Comparison of ENCODE assay signal across 12 mouse cellular contexts in the genomic region with DNA sequence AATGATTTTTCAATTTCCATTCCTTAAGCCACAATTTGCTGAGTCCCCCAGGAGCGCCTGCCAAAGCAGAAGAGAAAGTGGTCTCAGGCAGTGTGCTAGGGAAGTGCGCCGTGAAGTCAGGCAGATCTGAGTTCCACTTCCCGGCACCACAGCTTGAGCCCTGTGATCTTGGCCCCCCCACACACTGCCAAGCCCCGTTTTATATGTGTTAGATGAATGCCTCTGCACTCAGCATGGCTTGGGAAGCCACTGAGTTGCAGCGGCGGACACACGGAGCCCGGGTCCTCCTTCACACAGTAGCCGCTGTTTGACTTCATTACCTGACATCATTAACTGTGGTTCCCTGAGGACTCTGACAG.
A peak's percentile ranks its signal among the peaks of the same experiment; 100 is the strongest.
DNase-seq lines count a peak whose midpoint lies in the region; ATAC-seq lines count a peak whose summit lies in the region.
"Had no signal": no experiment of that assay in that cellular context is flagged by ENCODE, and none has a peak within 500 bp of the region (broad histone marks: within the 10 kb centered on the region; RNA-seq: fewer than 3 reads in every experiment).

No protein-coding gene starts in this region.

- H3K4me3 ChIP-seq in forebrain, embryonic 13.5 days: no peak overlapping the region
- no peak overlapping the region for H3K4me3 ChIP-seq in forebrain, embryonic 10.5 days
- no peak overlapping the region for H3K4me3 ChIP-seq in midbrain, embryonic 11.5 days (ENCODE audit: low read depth, low read length)
- no peak overlapping the region for H3K4me3 ChIP-seq in midbrain, embryonic 10.5 days
- H3K4me3 ChIP-seq: limb, embryonic 13.5 days had no signal

- ATAC-seq in forebrain, embryonic 13.5 days: peak; percentile 66
- no peak for ATAC-seq in midbrain, embryonic 11.5 days (ENCODE audit: low FRiP score)
- peak; percentile 92 for ATAC-seq in megakaryocyte progenitor cell, adult 5-6 weeks (replicated peaks; ENCODE audit: poor library complexity)
- ATAC-seq: Patski had no signal

- no peaks in the 10 kb centered on the region for H3K9me3 ChIP-seq in forebrain, embryonic 13.5 days (replicated peaks)
- no peaks in the 10 kb centered on the region for H3K9me3 ChIP-seq in forebrain, embryonic 10.5 days
- H3K9me3 ChIP-seq in midbrain, embryonic 11.5 days (ENCODE audit: control insufficient read depth, low read length): no peaks in the 10 kb centered on the region
- H3K9me3 ChIP-seq in midbrain, embryonic 10.5 days (replicated peaks): no peaks in the 10 kb centered on the region
- H3K9me3 ChIP-seq: limb, embryonic 13.5 days had no signal

- H3K27me3 ChIP-seq in forebrain, embryonic 13.5 days: no peaks in the 10 kb centered on the region
- H3K27me3 ChIP-seq in forebrain, embryonic 10.5 days (ENCODE audit: poor library complexity, severe bottlenecking): no peaks in the 10 kb centered on the region
- H3K27me3 ChIP-seq in midbrain, embryonic 11.5 days (ENCODE audit: control insufficient read depth, insufficient read depth, low read length): no peaks in the 10 kb centered on the region
- no peaks in the 10 kb centered on the region for H3K27me3 ChIP-seq in midbrain, embryonic 10.5 days (ENCODE audit: low read depth, poor library complexity, severe bottlenecking)
- H3K27me3 ChIP-seq: limb, embryonic 13.5 days; Patski had no signal

- peak overlapping the region; percentile 68 for H3K27ac ChIP-seq in forebrain, embryonic 13.5 days
- no peak overlapping the region for H3K27ac ChIP-seq in forebrain, embryonic 10.5 days
- H3K27ac ChIP-seq in midbrain, embryonic 11.5 days (ENCODE audit: low read depth, low read length): no peak overlapping the region
- no peak overlapping the region for H3K27ac ChIP-seq in midbrain, embryonic 10.5 days (replicated peaks)
- H3K27ac ChIP-seq: limb, embryonic 13.5 days had no signal

- peaks cover 25% of the 10 kb centered on the region for H3K4me1 ChIP-seq in forebrain, embryonic 13.5 days
- H3K4me1 ChIP-seq in forebrain, embryonic 10.5 days: peaks cover 7% of the 10 kb centered on the region; the same call in 1 of the 2 replicates
- H3K4me1 ChIP-seq in midbrain, embryonic 11.5 days (ENCODE audit: control insufficient read depth, insufficient read depth, low read length): no peaks in the 10 kb centered on the region
- H3K4me1 ChIP-seq in midbrain, embryonic 10.5 days: peaks cover 5% of the 10 kb centered on the region; the same call in 1 of the 2 replicates

- H3K4me2 ChIP-seq in forebrain, embryonic 13.5 days: no peak overlapping the region
- no peak overlapping the region for H3K4me2 ChIP-seq in midbrain, embryonic 11.5 days
- H3K4me2 ChIP-seq: limb, embryonic 13.5 days had no signal

- no peak for DNase-seq in forebrain, embryonic 10.5 days (ENCODE audit: extremely low spot score, low spot score)
- DNase-seq in midbrain, embryonic 11.5 days (ENCODE audit: low spot score, missing footprints): peak; percentile 64
- no peak for DNase-seq in midbrain, embryonic 10.5 days (ENCODE audit: low spot score)
- DNase-seq in spleen, postnatal 36 days (ENCODE audit: low spot score in 2 of 2): peak; percentile 85 to 87
- DNase-seq in adrenal gland, adult 2 months: no peak
- DNase-seq in embryo, embryonic 9.5 days (ENCODE audit: extremely low spot score): no peak
- DNase-seq: adrenal gland, postnatal 14 days; cerebellum, adult 8-10 months had no signal

- peaks cover 19% of the 10 kb centered on the region; the same call in 1 of the 2 replicates for H3K36me3 ChIP-seq in forebrain, embryonic 13.5 days (ENCODE audit: poor library complexity, severe bottlenecking)
- H3K36me3 ChIP-seq in forebrain, embryonic 10.5 days (replicated peaks): peaks cover 30% of the 10 kb centered on the region
- H3K36me3 ChIP-seq in midbrain, embryonic 11.5 days (ENCODE audit: control insufficient read depth, insufficient read depth, low read length): no peaks in the 10 kb centered on the region
- H3K36me3 ChIP-seq in midbrain, embryonic 10.5 days: peaks cover 19% of the 10 kb centered on the region

- 68% methylated on average over 10 of the region's 10 CpGs for WGBS in forebrain, embryonic 13.5 days
- 81% methylated on average over 10 of the region's 10 CpGs for WGBS in forebrain, embryonic 10.5 days
- WGBS in midbrain, embryonic 11.5 days: 76% methylated on average over 10 of the region's 10 CpGs
- WGBS in midbrain, embryonic 10.5 days: 81% methylated on average over 10 of the region's 10 CpGs

- no peak overlapping the region for H3K9ac ChIP-seq in forebrain, embryonic 13.5 days
- no peak overlapping the region for H3K9ac ChIP-seq in midbrain, embryonic 11.5 days (ENCODE audit: low read length)
- H3K9ac ChIP-seq: limb, embryonic 13.5 days had no signal

Comparison
In these comparisons a context has a peak if more than half of its experiments do, and no peak if none do; other contexts are left out.
1. DNase-seq: peak in midbrain, embryonic 11.5 days (single experiment) and spleen, postnatal 36 days (2 of 2); none in forebrain, embryonic 10.5 days (single experiment), midbrain, embryonic 10.5 days (single experiment), adrenal gland, adult 2 months (single experiment) and embryo, embryonic 9.5 days (single experiment).